Mouse (Mus musculus): ENCODE measurements around the gene Mtus2. TPM values are rescaled to one million over a fixed set of nuclear protein-coding genes. Genes with fewer than 3 reads are reported as not detected.
A peak's percentile ranks its signal among the peaks of the same experiment; 100 is the strongest.

Mtus2 gene
- total RNA-seq, 1 experiment from 2014 or later = 3.0 TPM

DNA sequence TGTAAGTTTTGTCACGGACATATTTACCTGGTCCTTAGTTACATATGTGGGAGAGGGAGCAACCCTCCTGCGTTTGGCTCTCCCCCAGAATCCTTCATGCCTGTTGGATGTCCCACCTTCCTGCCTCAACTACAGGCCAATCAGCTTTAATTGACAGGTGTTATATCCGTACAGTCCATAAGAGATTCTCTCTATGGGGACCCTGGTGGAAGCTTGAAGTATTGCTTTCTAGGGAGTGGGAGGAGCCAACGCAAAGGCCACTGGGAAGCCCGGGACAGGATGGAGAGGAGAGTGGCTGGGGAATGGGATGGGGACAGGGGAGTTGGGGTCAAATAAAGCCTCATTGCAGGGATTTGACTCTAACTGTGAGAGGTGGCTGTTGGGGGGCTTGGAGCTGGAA lies 127.6 kb downstream of the Mtus2 start:
- no peak for ATAC-seq (ENCODE audit: extremely low read depth, insufficient number of reproducible peaks, low FRiP score, poor library complexity, severe bottlenecking)

DNA sequence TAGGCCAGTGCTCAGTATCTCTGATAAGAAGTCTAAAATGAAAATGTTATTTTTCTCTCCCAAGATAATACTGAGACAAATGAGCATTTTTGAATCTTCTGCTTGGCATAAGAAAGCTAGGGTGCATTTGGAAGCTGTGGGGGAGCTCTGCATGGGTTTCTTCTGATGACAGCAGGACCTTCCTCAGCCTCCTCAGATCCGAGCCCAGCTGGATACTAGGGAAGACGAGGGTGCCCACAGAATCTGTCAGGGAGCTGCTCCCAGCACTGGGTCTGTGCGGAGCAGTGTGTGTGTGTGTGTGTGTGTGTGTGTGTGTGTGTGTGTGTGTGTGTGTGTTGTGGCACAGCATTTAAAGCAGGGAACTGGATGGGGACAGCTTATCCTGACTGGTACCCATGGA lies 130.7 kb downstream of the Mtus2 start:
- no peak for ATAC-seq (ENCODE audit: extremely low read depth, insufficient number of reproducible peaks, low FRiP score, poor library complexity, severe bottlenecking)

DNA sequence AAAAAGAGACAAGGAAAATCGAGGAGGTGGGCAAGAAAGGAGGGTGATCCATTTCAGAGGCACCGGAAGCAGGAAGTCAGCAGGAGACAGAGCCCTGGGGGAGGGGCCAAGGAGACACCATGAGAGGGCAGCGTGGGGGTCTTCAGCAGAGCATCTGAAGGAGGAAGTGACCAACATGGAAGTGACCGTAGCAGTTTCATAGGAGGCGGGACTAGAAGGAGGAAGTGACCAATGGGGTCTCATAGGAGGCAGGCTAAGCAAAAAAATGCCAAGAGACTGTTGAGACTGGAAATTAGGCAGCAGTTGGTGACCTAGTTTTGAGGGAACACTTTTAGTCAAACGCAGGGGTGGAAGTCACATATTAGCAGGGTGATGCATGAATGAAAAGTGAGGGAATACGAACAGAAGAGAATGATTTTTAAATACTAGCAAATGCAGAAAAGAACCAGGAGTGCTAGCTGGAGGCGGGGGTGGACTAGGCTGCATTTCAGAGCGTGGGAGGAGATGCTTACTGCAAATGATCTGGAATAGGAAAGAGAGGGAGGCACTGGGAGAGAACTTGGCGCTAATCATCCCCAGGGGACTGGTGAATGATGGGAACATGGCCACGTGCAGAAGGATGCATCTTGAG lies 133.2 kb downstream of the Mtus2 start:
- no peak for ATAC-seq (ENCODE audit: extremely low read depth, insufficient number of reproducible peaks, low FRiP score, poor library complexity, severe bottlenecking)

- no peak for ATAC-seq (ENCODE audit: extremely low read depth, insufficient number of reproducible peaks, low FRiP score, poor library complexity, severe bottlenecking)
These were observed 137.5 kb downstream of the Mtus2 start for GRCm38 (mm10) chr5:148094640-148095039.

DNA sequence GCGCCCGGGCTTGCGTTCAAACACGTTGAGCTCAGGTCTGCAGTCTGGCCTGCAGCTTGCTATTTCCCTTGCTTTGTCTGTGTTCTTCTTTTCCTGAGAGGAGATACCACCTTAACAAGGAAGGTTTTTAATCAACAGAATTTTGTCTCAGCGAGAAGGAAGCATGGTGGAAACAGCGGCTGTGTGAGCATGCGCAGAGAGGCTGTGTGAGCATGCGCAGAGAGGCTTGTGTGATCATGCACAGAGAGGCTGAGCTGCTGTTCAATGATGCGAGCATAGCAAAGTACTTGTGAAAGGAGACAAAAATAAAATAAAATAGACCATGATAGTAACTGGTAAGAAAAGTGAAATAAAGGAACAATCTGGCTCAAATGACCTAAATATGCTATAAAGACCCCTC lies 142.2 kb downstream of the Mtus2 start:
- ATAC-seq (ENCODE audit: extremely low read depth, insufficient number of reproducible peaks, low FRiP score, poor library complexity, severe bottlenecking) = no peak

DNA sequence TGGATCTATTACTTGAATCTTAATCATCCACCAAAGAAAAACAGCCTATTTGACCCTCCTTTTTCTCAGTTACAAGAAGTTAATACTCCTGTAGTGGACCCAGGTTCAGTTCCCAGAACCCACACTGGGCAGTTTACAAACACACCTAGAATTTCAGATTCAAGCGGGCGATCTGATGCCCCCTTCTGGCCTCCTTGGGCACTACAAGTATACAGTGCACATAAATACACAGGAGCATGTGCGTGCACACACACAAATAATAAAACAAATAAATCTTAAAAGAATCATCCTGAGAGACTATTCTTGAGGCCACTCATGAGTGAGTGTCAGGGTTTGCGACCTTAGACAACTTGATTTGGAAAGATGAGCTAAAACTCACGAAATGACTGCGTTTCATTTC lies 150.2 kb downstream of the Mtus2 start:
- ATAC-seq (ENCODE audit: extremely low read depth, insufficient number of reproducible peaks, low FRiP score, poor library complexity, severe bottlenecking) = no peak

DNA sequence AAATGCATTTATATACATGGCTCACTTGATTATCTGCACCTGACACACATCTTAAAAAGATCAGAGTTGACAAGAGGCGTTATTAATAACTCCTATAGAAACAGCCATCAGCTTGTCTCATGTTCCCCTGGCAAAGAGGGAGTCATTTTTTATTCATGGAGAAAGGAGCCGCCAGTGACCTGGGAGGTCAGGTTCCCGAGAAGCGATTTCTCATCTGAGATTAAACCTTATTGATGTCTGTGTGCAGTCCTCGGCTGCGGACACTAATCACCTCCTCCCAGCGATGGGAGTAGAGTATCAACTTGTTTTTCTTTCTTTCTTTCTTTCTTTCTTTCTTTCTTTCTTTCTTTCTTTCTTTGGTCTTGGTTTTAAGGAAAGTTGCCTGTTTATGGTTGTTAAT lies 150.8 kb downstream of the Mtus2 start:
- no peak for ATAC-seq (ENCODE audit: extremely low read depth, insufficient number of reproducible peaks, low FRiP score, poor library complexity, severe bottlenecking)

DNA sequence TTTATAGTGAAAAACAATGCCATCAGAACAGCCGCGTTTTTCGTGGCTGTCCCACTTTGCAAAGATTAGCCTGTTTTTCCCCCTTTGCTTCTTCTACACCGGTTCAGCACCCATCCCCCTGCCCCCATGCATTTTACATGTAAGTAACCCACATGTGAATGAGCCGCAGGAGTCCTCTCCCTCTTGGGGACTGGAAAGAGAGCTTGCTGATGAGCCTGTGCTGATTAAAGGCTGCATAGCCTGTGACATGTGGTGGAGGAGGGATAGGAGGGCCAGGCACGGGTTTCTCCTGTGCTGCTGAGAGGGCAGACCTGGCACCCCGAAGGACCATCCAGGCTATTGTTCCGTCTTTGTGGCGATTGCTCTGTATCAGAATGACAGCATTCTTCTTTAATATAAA lies 151.2 kb downstream of the Mtus2 start:
- no peak for ATAC-seq (ENCODE audit: extremely low read depth, insufficient number of reproducible peaks, low FRiP score, poor library complexity, severe bottlenecking)

- ATAC-seq (ENCODE audit: extremely low read depth, insufficient number of reproducible peaks, low FRiP score, poor library complexity, severe bottlenecking) = 0 out of 2 replicates have a peak, but pooled peaks have one; percentile 1
These were observed 158.2 kb downstream of the Mtus2 start for GRCm38 (mm10) chr5:148115207-148115817.

GRCm38 (mm10) chr5:148124354-148124753 lies 167.2 kb downstream of the Mtus2 start:
- ATAC-seq (ENCODE audit: extremely low read depth, insufficient number of reproducible peaks, low FRiP score, poor library complexity, severe bottlenecking) = no peak

DNA sequence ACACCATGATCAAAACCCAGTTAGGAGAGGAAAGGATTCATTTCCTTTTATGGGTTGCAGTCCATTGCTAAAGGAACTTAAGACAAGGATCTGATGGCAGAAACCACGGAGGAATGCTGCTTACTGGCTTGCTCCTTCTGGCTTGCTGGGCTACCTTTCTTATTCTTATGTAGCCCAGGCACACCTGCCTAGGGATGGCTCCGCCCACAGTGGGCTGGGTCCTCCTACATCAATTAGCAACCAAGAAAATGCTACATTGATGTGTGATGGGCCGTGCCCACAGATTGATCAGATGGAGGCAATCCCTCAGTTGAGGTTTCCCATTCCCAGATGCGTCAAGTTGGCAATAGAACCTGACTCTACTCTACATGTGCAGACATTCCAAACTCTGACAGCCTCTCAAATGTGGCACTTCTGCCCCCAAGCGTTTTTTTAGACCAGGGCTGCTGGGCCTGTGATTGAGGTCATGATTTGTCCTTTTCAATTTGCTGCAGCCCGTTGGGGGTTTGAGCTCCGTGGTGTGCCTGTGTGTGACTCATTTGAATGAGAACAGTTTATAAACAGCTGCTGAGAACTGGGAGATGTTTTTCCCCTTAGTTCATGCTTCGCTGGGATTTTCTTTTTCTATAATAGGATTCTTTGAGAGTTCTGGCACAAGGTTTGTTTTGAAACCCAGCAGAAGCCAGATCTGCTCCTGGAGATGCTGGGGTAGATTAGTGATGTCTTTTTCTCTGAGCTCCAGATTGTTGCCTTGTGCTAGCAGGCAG lies 173.8 kb downstream of the Mtus2 start:
- no peak for ATAC-seq (ENCODE audit: extremely low read depth, insufficient number of reproducible peaks, low FRiP score, poor library complexity, severe bottlenecking)

DNA sequence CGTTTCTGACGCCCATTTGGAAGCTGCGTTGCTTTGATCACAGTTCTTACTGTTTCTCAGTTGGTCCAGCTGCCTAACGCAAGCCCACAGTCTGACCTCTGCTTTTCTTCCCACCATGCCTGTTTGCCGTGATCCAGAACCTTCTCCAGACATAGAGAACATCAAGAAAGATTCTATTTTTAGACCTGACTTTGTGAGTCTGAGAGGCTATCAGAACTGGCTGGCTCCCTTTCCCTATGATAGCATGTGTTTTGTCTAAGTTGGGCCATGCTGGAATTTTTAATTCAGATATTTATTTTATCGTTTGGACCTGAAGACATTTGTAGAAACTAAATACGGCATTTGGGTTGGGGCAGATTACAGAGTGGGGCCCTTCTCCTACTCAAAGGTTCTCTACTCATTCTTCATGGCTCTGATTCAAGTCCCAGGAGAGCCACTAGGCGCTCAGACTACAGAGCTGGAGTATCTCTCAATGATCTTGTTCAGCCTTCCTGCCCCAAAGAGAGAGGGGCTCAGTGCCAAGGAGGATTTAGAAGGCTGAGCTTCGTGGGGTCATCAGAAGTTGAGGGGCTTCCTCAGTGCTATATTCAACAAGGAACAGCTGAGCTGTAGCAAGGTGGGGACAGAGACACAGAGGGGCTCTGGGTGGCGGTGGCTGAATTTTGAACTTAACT lies 174.5 kb downstream of the Mtus2 start:
- ATAC-seq (ENCODE audit: extremely low read depth, insufficient number of reproducible peaks, low FRiP score, poor library complexity, severe bottlenecking) = no peak

- ATAC-seq (ENCODE audit: extremely low read depth, insufficient number of reproducible peaks, low FRiP score, poor library complexity, severe bottlenecking) = no peak
These were observed 176.4 kb downstream of the Mtus2 start for GRCm38 (mm10) chr5:148133448-148134060.

DNA sequence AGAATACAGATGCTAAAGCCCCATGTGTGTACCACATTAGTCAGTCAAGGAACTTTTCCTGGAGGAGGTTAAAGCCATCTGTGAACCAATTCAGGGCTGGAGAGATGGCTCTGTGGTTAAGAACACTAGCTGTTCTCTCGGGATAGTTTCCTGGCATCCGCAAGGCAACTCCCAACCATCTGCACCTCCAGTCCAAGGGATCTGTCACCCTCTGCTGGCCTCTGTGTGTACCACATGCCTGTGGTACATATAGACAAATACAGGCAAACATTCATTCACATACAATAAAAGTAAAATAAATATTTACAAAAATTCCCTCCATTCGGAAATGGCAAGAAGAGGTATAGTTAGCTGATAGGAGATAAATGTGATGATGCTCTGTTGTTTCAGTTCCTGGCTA lies 184.5 kb downstream of the Mtus2 start:
- no peak for ATAC-seq (ENCODE audit: extremely low read depth, insufficient number of reproducible peaks, low FRiP score, poor library complexity, severe bottlenecking)

DNA sequence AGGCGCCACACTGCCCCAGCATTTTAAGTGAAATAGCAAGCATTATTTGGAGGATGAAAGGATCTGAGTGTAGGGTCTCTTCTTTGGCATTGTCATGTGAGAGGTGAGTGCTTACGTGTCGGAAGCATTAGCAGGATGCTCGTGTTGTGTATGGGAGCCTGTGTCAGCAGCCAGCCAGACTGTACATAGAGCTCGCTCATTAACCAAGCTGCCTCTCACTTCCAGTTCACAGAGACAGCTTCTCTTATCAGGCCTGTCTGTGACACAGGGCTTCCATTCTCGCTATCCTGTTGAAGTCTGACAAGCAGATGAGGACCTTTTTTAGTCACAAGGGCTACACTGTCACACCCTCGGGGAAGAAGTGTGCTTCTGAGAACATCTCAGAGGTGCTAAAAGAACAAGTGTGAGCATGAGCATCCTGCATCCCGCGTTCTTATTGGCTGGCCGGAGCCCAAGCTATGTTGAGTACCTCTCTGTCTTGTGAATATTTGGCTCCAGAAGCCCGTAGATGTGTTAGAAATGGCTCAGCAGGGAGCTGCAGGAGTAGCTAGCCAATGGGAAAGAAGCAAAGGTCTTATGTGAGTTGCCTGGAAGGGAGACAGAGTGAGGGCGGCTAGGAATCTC lies 189.2 kb downstream of the Mtus2 start:
- no peak for ATAC-seq (ENCODE audit: extremely low read depth, insufficient number of reproducible peaks, low FRiP score, poor library complexity, severe bottlenecking)

GRCm38 (mm10) chr5:148151894-148152599 lies 194.9 kb downstream of the Mtus2 start:
- no peak for ATAC-seq (ENCODE audit: extremely low read depth, insufficient number of reproducible peaks, low FRiP score, poor library complexity, severe bottlenecking)

DNA sequence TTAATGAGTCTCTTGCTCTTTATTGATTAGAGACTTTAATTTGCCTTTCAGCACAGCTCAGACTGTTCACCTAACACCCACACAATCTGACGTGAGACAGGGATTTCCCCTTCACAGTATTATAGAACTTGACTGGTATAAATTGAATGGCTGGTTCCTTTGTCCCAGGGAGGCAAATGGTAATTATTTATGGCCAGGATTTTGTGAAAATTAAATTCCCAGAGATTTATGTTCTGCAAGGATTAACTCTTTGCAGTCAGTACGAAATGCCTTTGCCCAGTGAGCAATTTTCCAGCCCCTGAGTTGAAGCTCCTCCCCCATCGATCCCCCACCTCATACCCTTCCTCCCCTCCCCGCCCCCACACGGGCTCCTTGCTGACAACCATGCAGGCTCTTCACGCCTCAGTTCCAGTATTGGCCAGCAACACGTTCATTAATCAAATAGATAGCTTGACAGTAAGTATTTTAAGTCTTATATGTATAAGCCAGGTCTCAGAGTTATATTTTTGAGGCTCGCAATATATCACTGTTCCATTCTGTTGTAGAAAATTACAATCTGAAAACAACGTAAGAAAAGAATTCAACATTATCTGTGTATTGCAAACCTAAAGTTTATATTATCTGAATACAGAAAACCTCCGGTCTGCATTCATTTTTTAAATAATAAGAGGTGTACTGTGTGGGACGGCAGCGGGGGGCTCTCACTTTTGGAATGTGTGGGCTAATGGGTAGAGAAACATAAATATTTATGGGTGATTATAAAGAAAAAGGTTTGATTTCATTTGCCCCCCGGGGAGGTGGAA lies 195.7 kb downstream of the Mtus2 start:
- ATAC-seq (ENCODE audit: extremely low read depth, insufficient number of reproducible peaks, low FRiP score, poor library complexity, severe bottlenecking) = no peak

DNA sequence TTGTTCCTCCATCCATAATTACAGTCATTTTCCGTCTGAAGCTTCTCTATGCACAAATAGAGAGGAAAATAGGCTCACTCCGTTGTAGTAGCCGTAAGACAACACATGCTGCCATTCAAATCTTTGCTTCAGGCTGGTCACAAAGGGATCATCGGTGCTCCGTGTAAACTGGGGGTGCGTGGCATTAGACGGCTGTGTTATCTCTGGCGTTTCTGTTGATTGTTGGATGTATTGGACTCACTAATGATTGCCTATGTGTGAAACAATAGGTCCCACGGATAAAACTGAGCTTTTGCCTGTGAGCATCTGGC lies 196.2 kb downstream of the Mtus2 start:
- no peak for ATAC-seq (ENCODE audit: extremely low read depth, insufficient number of reproducible peaks, low FRiP score, poor library complexity, severe bottlenecking)

All from neutrophil, adult 5-6 weeks (primary cell).